Mouse (Mus musculus): ENCODE results near the gene Mthfd1l.
A peak's percentile ranks its signal among the peaks of the same experiment; 100 is the strongest.

The Mthfd1l gene

GRCm38 (mm10) chr10:3976623-3977010 lies 3.7 kb downstream of the Mthfd1l start:
- DNase-seq (ENCODE audit: inconsistent age in 2 of 2, low spot score in 1 of 2), result no peak

GRCm38 (mm10) chr10:3978326-3978725 lies 5.4 kb downstream of the Mthfd1l start:
- peak in 1 of 2 experiments; percentile 43 for DNase-seq (ENCODE audit: inconsistent age in 2 of 2, low spot score in 1 of 2)

- peak in 1 of 2 experiments; percentile 44 for DNase-seq (ENCODE audit: inconsistent age in 2 of 2, low spot score in 1 of 2)
Observed at GRCm38 (mm10) chr10:3978792-3979488, 6.0 kb downstream of the Mthfd1l start.

GRCm38 (mm10) chr10:3980231-3980630 lies 7.3 kb downstream of the Mthfd1l start:
- DNase-seq (ENCODE audit: inconsistent age in 2 of 2, low spot score in 1 of 2), result no peak

- no peak for DNase-seq (ENCODE audit: inconsistent age in 2 of 2, low spot score in 1 of 2)
Observed at GRCm38 (mm10) chr10:3990295-3990883, 17.5 kb downstream of the Mthfd1l start.

- no peak for DNase-seq (ENCODE audit: inconsistent age in 2 of 2, low spot score in 1 of 2)
Observed at GRCm38 (mm10) chr10:3993365-3994102, 20.6 kb downstream of the Mthfd1l start.

- no peak for DNase-seq (ENCODE audit: inconsistent age in 2 of 2, low spot score in 1 of 2)
Observed at GRCm38 (mm10) chr10:3995277-3995676, 22.4 kb downstream of the Mthfd1l start.

GRCm38 (mm10) chr10:3996170-3996876 lies 23.4 kb downstream of the Mthfd1l start:
- DNase-seq (ENCODE audit: inconsistent age in 2 of 2, low spot score in 1 of 2), result peak; percentile 41 to 83

- no peak for DNase-seq (ENCODE audit: inconsistent age in 2 of 2, low spot score in 1 of 2)
Observed at GRCm38 (mm10) chr10:3997851-3998426, 25.0 kb downstream of the Mthfd1l start.

GRCm38 (mm10) chr10:4002711-4003110 lies 29.8 kb downstream of the Mthfd1l start:
- DNase-seq (ENCODE audit: inconsistent age in 2 of 2, low spot score in 1 of 2), result no peak

- no peak for DNase-seq (ENCODE audit: inconsistent age in 2 of 2, low spot score in 1 of 2)
Observed at GRCm38 (mm10) chr10:4005191-4005590, 32.3 kb downstream of the Mthfd1l start.

- no peak for DNase-seq (ENCODE audit: inconsistent age in 2 of 2, low spot score in 1 of 2)
Observed at GRCm38 (mm10) chr10:4006296-4007015, 33.5 kb downstream of the Mthfd1l start.

GRCm38 (mm10) chr10:4022628-4023303 lies 49.8 kb downstream of the Mthfd1l start:
- DNase-seq (ENCODE audit: inconsistent age in 2 of 2, low spot score in 1 of 2), result no peak

- DNase-seq (ENCODE audit: inconsistent age in 2 of 2, low spot score in 1 of 2), result no peak
Observed at GRCm38 (mm10) chr10:4026616-4027015, 53.7 kb downstream of the Mthfd1l start.

GRCm38 (mm10) chr10:4027466-4027865 lies 54.5 kb downstream of the Mthfd1l start:
- no peak for DNase-seq (ENCODE audit: inconsistent age in 2 of 2, low spot score in 1 of 2)

- DNase-seq (ENCODE audit: inconsistent age in 2 of 2, low spot score in 1 of 2), result no peak
Observed at GRCm38 (mm10) chr10:4028851-4029442, 56.0 kb downstream of the Mthfd1l start.

- DNase-seq (ENCODE audit: inconsistent age in 2 of 2, low spot score in 1 of 2), result no peak
Observed at GRCm38 (mm10) chr10:4033761-4034160, 60.8 kb downstream of the Mthfd1l start.

GRCm38 (mm10) chr10:4036476-4036875 lies 63.6 kb downstream of the Mthfd1l start:
- no peak for DNase-seq (ENCODE audit: inconsistent age in 2 of 2, low spot score in 1 of 2)

GRCm38 (mm10) chr10:4037066-4037465 lies 64.1 kb downstream of the Mthfd1l start:
- peak in 1 of 2 experiments; percentile 55 for DNase-seq (ENCODE audit: inconsistent age in 2 of 2, low spot score in 1 of 2)
